Mouse (Mus musculus) neural tube, embryonic 15.5 days (tissue): ENCODE measurements around the gene Allc. TPM values are rescaled to one million over a fixed set of nuclear protein-coding genes. Genes with fewer than 3 reads are reported as not detected.
A peak's percentile ranks its signal among the peaks of the same experiment; 100 is the strongest.

ENCODE experiments used
- ATAC-seq: fragments of 200-750 bp; cut with Nextera tagmentation; 2 replicates; pipeline ENCODE4 v1.8.0; 2017; ENCODE audit warnings: mild to moderate bottlenecking, moderate TSS enrichment, moderate library complexity; ENCODE audit not compliant: low FRiP score
- H3K27ac ChIP-seq: fragments of 300-500 bp; sonication (generic); replicated peaks from 2 replicates; pipeline ENCODE4 v1.5.1; 2015; ENCODE audit warnings: mild to moderate bottlenecking, inconsistent platforms
- H3K27me3 ChIP-seq: fragments of 300-500 bp; sonication (generic); replicated peaks from 2 replicates; pipeline ENCODE4 v1.6.1; 2015; ENCODE audit warnings: inconsistent platforms
- H3K36me3 ChIP-seq: fragments of 300-500 bp; sonication (generic); 2 replicates; pipeline ENCODE4 v1.6.1; 2015; ENCODE audit warnings: inconsistent platforms
- H3K4me1 ChIP-seq: fragments of 300-500 bp; sonication (generic); 2 replicates; pipeline ENCODE4 v1.6.1; 2015; ENCODE audit warnings: inconsistent platforms
- H3K4me2 ChIP-seq: fragments of 300-500 bp; sonication (generic); 2 replicates; pipeline ENCODE4 v1.6.1; 2015; ENCODE audit warnings: inconsistent platforms, mild to moderate bottlenecking, moderate library complexity
- H3K4me3 ChIP-seq: fragments of 300-500 bp; sonication (generic); replicated peaks from 2 replicates; pipeline ENCODE4 v1.5.1; 2015; ENCODE audit warnings: mild to moderate bottlenecking, inconsistent platforms
- H3K9ac ChIP-seq: fragments of 300-500 bp; sonication (generic); replicated peaks from 2 replicates; pipeline ENCODE4 v1.6.1; 2015; ENCODE audit warnings: mild to moderate bottlenecking, inconsistent platforms
- H3K9me3 ChIP-seq: fragments of 300-500 bp; sonication (generic); replicated peaks from 2 replicates; pipeline ENCODE4 v1.6.1; 2016; ENCODE audit warnings: inconsistent platforms
- WGBS: fragments of 180-500 bp; shearing (Covaris S2); methylation state at CpG from one replicate; pipeline ENCODE4 v1.1.7; 2015; ENCODE audit warnings: mixed read lengths; 5-methylcytosine and 5-hydroxymethylcytosine counted together
- polyA plus RNA-seq: library from polyadenylated mRNA; unstranded; fragments of >200 nt; fragmentation: Nextera tagmentation; extraction: Ambion mirVana; gene quantifications from 2 replicates; pipeline ENCODE4 v1.2.1, GENCODE M21; 2015

Allc gene
- polyA plus RNA-seq, 1 experiment from 2014 or later: 0.14 TPM

GRCm38 (mm10) chr12:28607546-28608305 lies 25.4 kb upstream of the Allc start:
- Histone ChIP-seq H3K9me3 (no peaks in the 10 kb centered on the region), H3K27me3 (no peaks in the 10 kb centered on the region), H3K9ac (peak overlapping the region; percentile 23), H3K27ac (peak overlapping the region; percentile 87), H3K4me2 (peak overlapping the region; percentile 49), H3K4me3 (peak overlapping the region; percentile 23), H3K4me1 (peaks cover 20% of the 10 kb centered on the region), H3K36me3 (no peaks in the 10 kb centered on the region)
- 28% methylated on average over 17 of the region's 17 CpGs for WGBS
- ATAC-seq: peak; percentile 80

- Histone ChIP-seq H3K4me2 (no peak overlapping the region), H3K27me3 (no peaks in the 10 kb centered on the region), H3K36me3 (no peaks in the 10 kb centered on the region), H3K4me3 (no peak overlapping the region), H3K4me1 (peaks cover 27% of the 10 kb centered on the region), H3K27ac (no peak overlapping the region), H3K9me3 (no peaks in the 10 kb centered on the region), H3K9ac (no peak overlapping the region)
- whole genome bisulfite sequencing: 53% methylated on average over 1 of the region's 1 CpGs
- ATAC-seq: no peak
Measured at GRCm38 (mm10) chr12:28603494-28603893, 21.2 kb upstream of the Allc start.

- H3K27me3 ChIP-seq: no peaks in the 10 kb centered on the region
- H3K36me3 ChIP-seq: no peaks in the 10 kb centered on the region
- no peak overlapping the region for H3K9ac ChIP-seq
- H3K4me2 ChIP-seq: no peak overlapping the region
- no peak overlapping the region for H3K27ac ChIP-seq
- H3K9me3 ChIP-seq: no peaks in the 10 kb centered on the region
- H3K4me1 ChIP-seq: peaks cover 24% of the 10 kb centered on the region
- no peak overlapping the region for H3K4me3 ChIP-seq
- WGBS: 16% methylated on average over 4 of the region's 4 CpGs
- ATAC-seq: peak; percentile 52; the same call in 1 of the 2 replicates
Measured at GRCm38 (mm10) chr12:28602259-28602658, 19.9 kb upstream of the Allc start.

- Histone ChIP-seq H3K9ac (no peak overlapping the region), H3K36me3 (no peaks in the 10 kb centered on the region), H3K27ac (no peak overlapping the region), H3K4me3 (no peak overlapping the region), H3K9me3 (no peaks in the 10 kb centered on the region), H3K4me2 (no peak overlapping the region), H3K27me3 (no peaks in the 10 kb centered on the region), H3K4me1 (peaks cover 20% of the 10 kb centered on the region)
- ATAC-seq: no peak
- 75% methylated on average over 2 of the region's 2 CpGs for WGBS
Measured at GRCm38 (mm10) chr12:28598526-28598991, 16.2 kb upstream of the Allc start.

- H3K27me3 ChIP-seq: no peaks in the 10 kb centered on the region
- 0 out of 2 replicates have a peak overlapping the region, but pooled peaks have one; percentile 6 for H3K27ac ChIP-seq
- H3K4me1 ChIP-seq: peaks cover 20% of the 10 kb centered on the region
- 0 out of 2 replicates have a peak, but pooled peaks have one; percentile 7 for ATAC-seq
- H3K9me3 ChIP-seq: no peaks in the 10 kb centered on the region
- WGBS: 60% methylated on average over 3 of the region's 3 CpGs
- no peak overlapping the region for H3K4me2 ChIP-seq
- H3K9ac ChIP-seq: no peak overlapping the region
- H3K4me3 ChIP-seq: no peak overlapping the region
- no peaks in the 10 kb centered on the region for H3K36me3 ChIP-seq
Measured at GRCm38 (mm10) chr12:28598110-28598509, 15.8 kb upstream of the Allc start.

- Histone ChIP-seq H3K4me3 (no peak overlapping the region), H3K4me2 (no peak overlapping the region), H3K27ac (0 out of 2 replicates have a peak overlapping the region, but pooled peaks have one; percentile 6), H3K4me1 (peaks cover 23% of the 10 kb centered on the region), H3K9ac (no peak overlapping the region), H3K9me3 (no peaks in the 10 kb centered on the region), H3K36me3 (no peaks in the 10 kb centered on the region), H3K27me3 (no peaks in the 10 kb centered on the region)
- ATAC-seq: peak; percentile 23; the same call in 1 of the 2 replicates
- WGBS: 59% methylated on average over 9 of the region's 9 CpGs
Measured at GRCm38 (mm10) chr12:28597699-28598098, 15.4 kb upstream of the Allc start.

GRCm38 (mm10) chr12:28596851-28597250 lies 14.5 kb upstream of the Allc start:
- Histone ChIP-seq H3K27me3 (no peaks in the 10 kb centered on the region), H3K4me3 (no peak overlapping the region), H3K4me2 (no peak overlapping the region), H3K4me1 (peaks cover 17% of the 10 kb centered on the region; the same call in 1 of the 2 replicates), H3K27ac (no peak overlapping the region), H3K36me3 (no peaks in the 10 kb centered on the region), H3K9ac (no peak overlapping the region), H3K9me3 (no peaks in the 10 kb centered on the region)
- no peak for ATAC-seq

- ATAC-seq: no peak
- no peaks in the 10 kb centered on the region for H3K27me3 ChIP-seq
- peak overlapping the region; percentile 61; the same call in 1 of the 2 replicates for H3K4me2 ChIP-seq
- H3K4me1 ChIP-seq: peaks cover 35% of the 10 kb centered on the region
- WGBS: 53% methylated on average over 13 of the region's 13 CpGs
- no peaks in the 10 kb centered on the region for H3K9me3 ChIP-seq
- no peak overlapping the region for H3K4me3 ChIP-seq
- H3K9ac ChIP-seq: no peak overlapping the region
- H3K36me3 ChIP-seq: no peaks in the 10 kb centered on the region
- peak overlapping the region; percentile 63 for H3K27ac ChIP-seq
Measured at GRCm38 (mm10) chr12:28590428-28590827, 8.1 kb upstream of the Allc start.

- 9% methylated on average over 24 of the region's 24 CpGs for WGBS
- H3K4me1 ChIP-seq: peaks cover 35% of the 10 kb centered on the region
- no peaks in the 10 kb centered on the region for H3K27me3 ChIP-seq
- peak overlapping the region; percentile 63 for H3K27ac ChIP-seq
- H3K9ac ChIP-seq: peak overlapping the region; percentile 38
- no peaks in the 10 kb centered on the region for H3K36me3 ChIP-seq
- no peaks in the 10 kb centered on the region for H3K9me3 ChIP-seq
- peak overlapping the region; percentile 38 for H3K4me3 ChIP-seq
- H3K4me2 ChIP-seq: peak overlapping the region; percentile 61
- ATAC-seq: peak; percentile 93
Measured at GRCm38 (mm10) chr12:28589090-28589868, 7.0 kb upstream of the Allc start.

GRCm38 (mm10) chr12:28587949-28588348 lies 5.6 kb upstream of the Allc start:
- no peak for ATAC-seq
- no peak overlapping the region for H3K4me3 ChIP-seq
- H3K27ac ChIP-seq: 0 out of 2 replicates have a peak overlapping the region, but pooled peaks have one; percentile 63
- H3K4me2 ChIP-seq: no peak overlapping the region
- 38% methylated on average over 6 of the region's 6 CpGs for WGBS
- no peak overlapping the region for H3K9ac ChIP-seq
- H3K9me3 ChIP-seq: no peaks in the 10 kb centered on the region
- peaks cover 34% of the 10 kb centered on the region for H3K4me1 ChIP-seq
- no peaks in the 10 kb centered on the region for H3K36me3 ChIP-seq
- no peaks in the 10 kb centered on the region for H3K27me3 ChIP-seq

GRCm38 (mm10) chr12:28584036-28584435 lies 1.7 kb upstream of the Allc start:
- Histone ChIP-seq H3K27me3 (no peaks in the 10 kb centered on the region), H3K4me3 (no peak overlapping the region), H3K36me3 (no peaks in the 10 kb centered on the region), H3K9ac (no peak overlapping the region), H3K4me2 (no peak overlapping the region), H3K4me1 (peaks cover 14% of the 10 kb centered on the region), H3K27ac (no peak overlapping the region), H3K9me3 (no peaks in the 10 kb centered on the region)
- WGBS: 57% methylated on average over 3 of the region's 3 CpGs
- ATAC-seq: no peak
